Comparison of ENCODE assay signal across 8 mouse cellular contexts in the genomic region with DNA sequence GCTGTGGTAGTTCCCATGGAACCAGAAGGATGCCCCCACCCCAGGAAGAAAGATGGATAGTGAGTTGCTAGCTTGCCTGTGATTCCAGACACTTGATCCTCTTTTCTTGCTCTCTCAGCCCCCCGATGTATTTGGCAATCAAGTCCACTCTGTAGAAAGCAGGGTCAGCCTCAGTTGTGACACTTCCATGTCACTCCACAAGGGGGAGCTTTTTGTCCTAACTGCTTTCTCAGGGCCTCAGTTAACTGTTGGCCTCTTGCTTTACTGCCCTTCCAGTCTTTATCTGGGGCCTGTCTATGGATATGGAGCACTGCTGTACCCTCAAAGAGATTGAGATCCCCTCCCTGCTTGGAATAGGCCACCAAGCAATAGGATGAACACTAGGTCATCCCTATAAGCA. TPM values are rescaled to one million over a fixed set of nuclear protein-coding genes. Genes with fewer than 3 reads are reported as not detected.
DNase-seq lines count a peak whose midpoint lies in the region; ATAC-seq and TF ChIP-seq lines count a peak whose summit lies in the region.
"Had no signal": no experiment of that assay in that cellular context is flagged by ENCODE, and none has a peak within 500 bp of the region (broad histone marks: within the 10 kb centered on the region; RNA-seq: fewer than 3 reads in every experiment).

No protein-coding gene starts in this region.

- peaks cover 26% of the 10 kb centered on the region for H3K4me1 ChIP-seq in E14TG2a.4 (replicated peaks; ENCODE audit: low read depth, low read length)
- peaks cover 23% of the 10 kb centered on the region for H3K4me1 ChIP-seq in embryonic facial prominence, embryonic 10.5 days

- H3K36me3 ChIP-seq in E14TG2a.4 (ENCODE audit: insufficient read depth, low read length): peaks cover 26% of the 10 kb centered on the region
- peaks cover 20% of the 10 kb centered on the region for H3K36me3 ChIP-seq in embryonic facial prominence, embryonic 10.5 days (replicated peaks)

- peak; percentile 51 for DNase-seq in kidney, adult 9 months
- no peak for DNase-seq in kidney, adult 11 months
- DNase-seq in B cell, adult 2 months: peak; percentile 74 to 77
- DNase-seq in embryonic facial prominence, embryonic 10.5 days (ENCODE audit: low spot score): peak; percentile 59
- peak; percentile 30 for DNase-seq in retina, postnatal 7 days (ENCODE audit: low read depth, low spot score)
- DNase-seq: liver, embryonic 13.5 days had no signal

- peaks cover 18% of the 10 kb centered on the region; the same call in 1 of the 2 replicates for H3K27me3 ChIP-seq in E14TG2a.4 (ENCODE audit: insufficient read depth, low read length)
- no peaks in the 10 kb centered on the region for H3K27me3 ChIP-seq in embryonic facial prominence, embryonic 10.5 days (replicated peaks; ENCODE audit: low read depth, poor library complexity, severe bottlenecking)
- H3K27me3 ChIP-seq: liver, embryonic 13.5 days had no signal

- WGBS in embryonic facial prominence, embryonic 10.5 days: 80% methylated on average over 1 of the region's 1 CpGs

- no peaks in the 10 kb centered on the region for H3K9me3 ChIP-seq in E14TG2a.4 (ENCODE audit: low read length)
- H3K9me3 ChIP-seq in embryonic facial prominence, embryonic 10.5 days: no peaks in the 10 kb centered on the region
- H3K9me3 ChIP-seq: liver, embryonic 13.5 days had no signal

- H3K4me3 ChIP-seq in E14TG2a.4 (replicated peaks; ENCODE audit: low read length): no peak overlapping the region
- H3K4me3 ChIP-seq in embryonic facial prominence, embryonic 10.5 days: no peak overlapping the region
- H3K4me3 ChIP-seq: liver, embryonic 13.5 days had no signal

- no peak for ATAC-seq in erythroblast, adult 5-6 weeks (replicated peaks; ENCODE audit: low FRiP score, poor library complexity, severe bottlenecking)

- no peak overlapping the region for H3K27ac ChIP-seq in embryonic facial prominence, embryonic 10.5 days (replicated peaks)
- H3K27ac ChIP-seq: liver, embryonic 13.5 days had no signal

- TF ChIP-seq CTCF in E14TG2a.4 (conservative IDR thresholded peaks at IDR 0.05; ENCODE audit: low read length): peak; percentile 80

RNA-seq across cellular contexts. Expression of a gene that starts 4.0 kb away (rescaled TPM):
- polyA plus RNA-seq in embryonic facial prominence, embryonic 10.5 days (2016; fragmentation: Nextera tagmentation; extraction: Ambion mirVana): 130 and 132 TPM in 2 replicates
- 1.3 and 11.1 TPM in 2 replicates for total RNA-seq in erythroblast, adult 5-6 weeks (2015; ENCODE audit: low replicate concordance)
- 5.3 and 16.4 TPM in 2 replicates for total RNA-seq in erythroblast, adult 5-6 weeks (2017; ENCODE audit: low replicate concordance)

RNA-seq across cellular contexts. Expression of a gene that starts 20.5 kb away (rescaled TPM):
- 251 and 255 TPM in 2 replicates for polyA plus RNA-seq in embryonic facial prominence, embryonic 10.5 days (2016; fragmentation: Nextera tagmentation; extraction: Ambion mirVana)
- 59.4 and 65.9 TPM in 2 replicates for total RNA-seq in erythroblast, adult 5-6 weeks (2015; ENCODE audit: low replicate concordance)
- 40.8 and 80.4 TPM in 2 replicates for total RNA-seq in erythroblast, adult 5-6 weeks (2017; ENCODE audit: low replicate concordance)

RNA-seq across cellular contexts. Expression of a gene that starts 21.4 kb away (rescaled TPM):
- 0.60 and 0.77 TPM in 2 replicates for polyA plus RNA-seq in embryonic facial prominence, embryonic 10.5 days (2016; fragmentation: Nextera tagmentation; extraction: Ambion mirVana)
- not detected in 2 replicates for total RNA-seq in erythroblast, adult 5-6 weeks (2015; ENCODE audit: low replicate concordance)
- total RNA-seq in erythroblast, adult 5-6 weeks (2017; ENCODE audit: low replicate concordance): not detected in 2 replicates

RNA-seq across cellular contexts. Expression of a gene that starts 33.1 kb away (rescaled TPM):
- 1.0 and 1.5 TPM in 2 replicates for polyA plus RNA-seq in embryonic facial prominence, embryonic 10.5 days (2016; fragmentation: Nextera tagmentation; extraction: Ambion mirVana)
- total RNA-seq in erythroblast, adult 5-6 weeks (2015; ENCODE audit: low replicate concordance): not detected in 2 replicates
- not detected in 2 replicates for total RNA-seq in erythroblast, adult 5-6 weeks (2017; ENCODE audit: low replicate concordance)
